Comparison of ENCODE assay signal across 8 mouse cellular contexts in genomic region chr11:96536146-96536545, GRCm38 (mm10).
A peak's percentile ranks its signal among the peaks of the same experiment; 100 is the strongest.
DNase-seq lines count a peak whose midpoint lies in the region; ATAC-seq and TF ChIP-seq lines count a peak whose summit lies in the region.

No protein-coding gene starts in this region.

- H3K36me3 ChIP-seq in forebrain, embryonic 10.5 days (replicated peaks), result no peaks in the 10 kb centered on the region
- no peaks in the 10 kb centered on the region for H3K36me3 ChIP-seq in forebrain, embryonic 11.5 days (ENCODE audit: control insufficient read depth, insufficient read depth, low read length)
- no peaks in the 10 kb centered on the region for H3K36me3 ChIP-seq in spleen, adult 2 months (ENCODE audit: control insufficient read depth, insufficient read depth, low read length)
- no peaks in the 10 kb centered on the region for H3K36me3 ChIP-seq in kidney, postnatal 0 days (ENCODE audit: insufficient read depth, low read length)
- H3K36me3 ChIP-seq in intestine, embryonic 15.5 days, result no peaks in the 10 kb centered on the region

- DNase-seq in forebrain, embryonic 10.5 days (ENCODE audit: extremely low spot score, low spot score), result peak; percentile 25
- no peak for DNase-seq in forebrain, embryonic 11.5 days (ENCODE audit: low spot score)
- DNase-seq in spleen, adult 2 months (ENCODE audit: low read depth in 1 of 2, low spot score in 2 of 2), result peak; percentile 14 to 15
- no peak for DNase-seq in spleen, adult 12 weeks (ENCODE audit: low spot score)
- DNase-seq in embryo, embryonic 11 days, result peak; percentile 79
- peak; percentile 90 for DNase-seq in kidney, postnatal 0 days (ENCODE audit: low spot score)

- no peaks in the 10 kb centered on the region for H3K9me3 ChIP-seq in forebrain, embryonic 10.5 days
- H3K9me3 ChIP-seq in forebrain, embryonic 11.5 days (ENCODE audit: control insufficient read depth, low read length), result no peaks in the 10 kb centered on the region
- no peaks in the 10 kb centered on the region for H3K9me3 ChIP-seq in kidney, postnatal 0 days (replicated peaks; ENCODE audit: low read length)
- no peaks in the 10 kb centered on the region for H3K9me3 ChIP-seq in intestine, embryonic 15.5 days

- TF ChIP-seq CTCF in spleen, adult 2 months (IDR thresholded peaks at IDR 0.05; ENCODE audit: extremely low read depth, insufficient read depth, insufficient read length, insufficient replicate concordance), result peak; percentile 57; the same call in 1 of the 2 replicates
- TF ChIP-seq CTCF in kidney, postnatal 0 days (IDR thresholded peaks at IDR 0.05; ENCODE audit: low read depth), result peak; percentile 95

- H3K27me3 ChIP-seq in forebrain, embryonic 10.5 days (ENCODE audit: poor library complexity, severe bottlenecking), result peaks cover 34% of the 10 kb centered on the region
- H3K27me3 ChIP-seq in forebrain, embryonic 11.5 days (ENCODE audit: control insufficient read depth, insufficient read depth, low read length), result no peaks in the 10 kb centered on the region; the same call in 1 of the 2 replicates
- no peaks in the 10 kb centered on the region for H3K27me3 ChIP-seq in spleen, adult 2 months (ENCODE audit: control insufficient read depth, insufficient read depth, low read length)
- H3K27me3 ChIP-seq in kidney, postnatal 0 days (ENCODE audit: insufficient read depth, low read length), result no peaks in the 10 kb centered on the region
- no peaks in the 10 kb centered on the region; the same call in none of the 2 replicates for H3K27me3 ChIP-seq in intestine, embryonic 15.5 days (replicated peaks)

- no peak overlapping the region for H3K4me3 ChIP-seq in forebrain, embryonic 10.5 days
- no peak overlapping the region for H3K4me3 ChIP-seq in forebrain, embryonic 11.5 days (ENCODE audit: low read depth, low read length)
- no peak overlapping the region for H3K4me3 ChIP-seq in spleen, adult 2 months (ENCODE audit: extremely low read depth, insufficient read depth, insufficient read length)
- no peak overlapping the region for H3K4me3 ChIP-seq in kidney, postnatal 0 days (replicated peaks; ENCODE audit: low read depth, low read length)
- no peak overlapping the region for H3K4me3 ChIP-seq in intestine, embryonic 15.5 days (replicated peaks)

- no peak overlapping the region for H3K9ac ChIP-seq in forebrain, embryonic 11.5 days (ENCODE audit: low read length)
- no peak overlapping the region for H3K9ac ChIP-seq in kidney, postnatal 0 days (ENCODE audit: low read depth, low read length)
- H3K9ac ChIP-seq in intestine, embryonic 15.5 days, result no peak overlapping the region

- H3K4me2 ChIP-seq in forebrain, embryonic 11.5 days (ENCODE audit: low read depth, low read length, severe bottlenecking), result no peak overlapping the region
- H3K4me2 ChIP-seq in kidney, postnatal 0 days (ENCODE audit: low read length), result no peak overlapping the region
- H3K4me2 ChIP-seq in intestine, embryonic 15.5 days (replicated peaks), result no peak overlapping the region

- TF ChIP-seq POLR2A in spleen, adult 2 months (IDR thresholded peaks at IDR 0.05; ENCODE audit: low read depth, low read length), result no peak

- H3K27ac ChIP-seq in forebrain, embryonic 10.5 days, result no peak overlapping the region
- no peak overlapping the region for H3K27ac ChIP-seq in forebrain, embryonic 11.5 days (ENCODE audit: low read depth, low read length)
- no peak overlapping the region for H3K27ac ChIP-seq in spleen, adult 2 months (ENCODE audit: insufficient read depth, low read length)
- H3K27ac ChIP-seq in kidney, postnatal 0 days, result no peak overlapping the region
- no peak overlapping the region for H3K27ac ChIP-seq in intestine, embryonic 15.5 days

- no peak for ATAC-seq in forebrain, embryonic 11.5 days (replicated peaks; ENCODE audit: low FRiP score)
- ATAC-seq in kidney, postnatal 0 days (replicated peaks; ENCODE audit: low FRiP score, low read depth), result 0 out of 2 replicates have a peak, but pooled peaks have one; percentile 40
- 0 out of 2 replicates have a peak, but pooled peaks have one; percentile 43 for ATAC-seq in monocyte, adult 5-6 weeks (replicated peaks; ENCODE audit: insufficient number of reproducible peaks, low FRiP score, low TSS enrichment, poor library complexity, severe bottlenecking)
- no peak for ATAC-seq in intestine, embryonic 15.5 days

- 21% methylated on average over 5 of the region's 5 CpGs for whole genome bisulfite sequencing in forebrain, embryonic 10.5 days
- 17% methylated on average over 5 of the region's 5 CpGs for WGBS in forebrain, embryonic 11.5 days
- WGBS in spleen, adult 2 months, result 27% methylated on average over 5 of the region's 5 CpGs
- WGBS in kidney, postnatal 0 days, result 20% methylated on average over 5 of the region's 5 CpGs
- WGBS in intestine, embryonic 15.5 days, result 20% methylated on average over 5 of the region's 5 CpGs

- H3K4me1 ChIP-seq in forebrain, embryonic 10.5 days, result no peaks in the 10 kb centered on the region
- H3K4me1 ChIP-seq in forebrain, embryonic 11.5 days (replicated peaks; ENCODE audit: control insufficient read depth, insufficient read depth, low read length), result no peaks in the 10 kb centered on the region
- no peaks in the 10 kb centered on the region for H3K4me1 ChIP-seq in spleen, adult 2 months (ENCODE audit: control insufficient read depth, insufficient read depth, insufficient read length)
- H3K4me1 ChIP-seq in kidney, postnatal 0 days (replicated peaks; ENCODE audit: insufficient read depth, low read length), result 0 out of 2 replicates have a peak, but pooled peaks cover 2% of the 10 kb centered on the region
- 0 out of 2 replicates have a peak, but pooled peaks cover 2% of the 10 kb centered on the region for H3K4me1 ChIP-seq in intestine, embryonic 15.5 days (replicated peaks)

Comparison
In these comparisons a context has a peak if more than half of its experiments do, and no peak if none do; other contexts are left out.
1. DNase-seq: peak in forebrain, embryonic 10.5 days (single experiment), spleen, adult 2 months (2 of 2), embryo, embryonic 11 days (single experiment) and kidney, postnatal 0 days (single experiment); none in forebrain, embryonic 11.5 days (single experiment) and spleen, adult 12 weeks (single experiment).
2. ATAC-seq: peak in kidney, postnatal 0 days (single experiment) and monocyte, adult 5-6 weeks (single experiment); none in forebrain, embryonic 11.5 days (single experiment) and intestine, embryonic 15.5 days (single experiment).